Mouse (Mus musculus): ENCODE results near the gene Nek8.

DNA sequence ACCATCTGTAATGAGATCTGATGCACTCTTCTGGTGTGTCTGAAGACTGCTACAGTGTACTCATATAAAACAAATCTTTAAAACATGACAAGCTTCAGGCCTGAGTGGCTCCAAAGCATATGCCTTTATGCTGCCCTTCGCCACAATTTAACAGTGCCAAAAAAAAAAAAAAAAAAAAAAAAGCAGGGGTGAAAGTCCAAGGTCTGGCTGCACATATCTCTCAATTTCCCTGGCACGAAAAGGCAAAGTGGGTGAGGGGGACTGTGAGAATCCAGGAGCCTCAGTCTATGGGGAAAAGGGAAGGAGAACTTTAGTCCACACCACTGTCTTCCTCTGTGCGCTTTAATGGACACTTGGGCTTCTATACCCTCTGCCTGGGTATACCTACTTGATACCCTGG, 25.9 kb upstream of the Nek8 start:
- TF ChIP-seq CTCF (IDR thresholded peaks at IDR 0.05; ENCODE audit: low read depth): no peak
- no peak for TF ChIP-seq EP300 (IDR thresholded peaks at IDR 0.05; ENCODE audit: low read depth)
